Mouse (Mus musculus): ENCODE measurements around the gene Mum1.

GRCm38 (mm10) chr10:80242088-80242487 is 15.9 kb downstream of the Mum1 start:
- TF ChIP-seq CTCF (IDR thresholded peaks at IDR 0.05; ENCODE audit: borderline replicate concordance, insufficient read depth, low read length) (no peak), POLR2A (IDR thresholded peaks at IDR 0.05; ENCODE audit: low read depth, low read length) (no peak)

Data from embryonic fibroblast, embryonic 13.5 days (primary cell).